Mouse (Mus musculus): Measurements from ENCODE around the gene Fcrl6. TPM values are rescaled to one million over a fixed set of nuclear protein-coding genes. Genes with fewer than 3 reads are reported as not detected.

Fcrl6 gene
- polyA plus RNA-seq, 2 experiments from 2014 or later: not detected

DNA sequence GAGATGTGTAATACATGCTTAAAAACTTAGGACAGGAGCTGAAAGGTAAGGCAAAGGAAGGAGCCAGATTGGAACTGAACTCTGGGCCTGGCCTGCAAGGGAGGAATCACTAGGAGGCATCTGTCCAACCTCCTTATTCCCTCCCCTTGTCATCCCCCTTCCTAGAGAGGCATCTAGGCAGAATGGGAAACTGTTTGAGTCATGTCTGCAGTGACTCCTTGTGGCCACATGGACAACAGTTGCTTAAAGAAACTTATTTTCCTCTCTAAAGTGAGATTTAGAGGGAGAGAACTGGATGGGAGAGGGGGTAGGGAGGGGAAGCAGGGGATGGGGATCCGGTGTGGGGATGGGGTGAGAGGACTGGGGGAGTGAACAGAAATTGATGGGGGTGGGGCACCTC lies 10.4 kb upstream of the Fcrl6 start:
- no peak for ATAC-seq

DNA sequence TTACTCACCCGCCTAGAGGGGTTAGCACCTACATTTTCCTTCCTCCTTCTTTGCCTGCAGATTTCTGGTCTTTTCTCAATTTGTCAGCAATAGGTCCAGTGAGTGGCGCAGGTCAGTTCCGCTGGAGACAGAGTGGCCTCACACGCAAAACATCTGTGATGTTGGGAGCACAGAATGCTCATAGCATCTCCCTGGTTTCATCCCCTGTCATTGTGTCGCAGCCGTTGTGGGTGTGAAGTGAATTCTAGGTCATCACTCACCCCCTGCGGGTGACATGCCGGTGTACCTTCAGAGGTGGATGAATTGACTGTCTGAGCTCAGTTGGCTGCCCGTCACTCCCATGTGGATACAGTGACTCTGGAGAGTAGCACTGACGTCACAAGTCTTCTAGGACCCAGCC lies 9.0 kb upstream of the Fcrl6 start:
- ATAC-seq: no peak

DNA sequence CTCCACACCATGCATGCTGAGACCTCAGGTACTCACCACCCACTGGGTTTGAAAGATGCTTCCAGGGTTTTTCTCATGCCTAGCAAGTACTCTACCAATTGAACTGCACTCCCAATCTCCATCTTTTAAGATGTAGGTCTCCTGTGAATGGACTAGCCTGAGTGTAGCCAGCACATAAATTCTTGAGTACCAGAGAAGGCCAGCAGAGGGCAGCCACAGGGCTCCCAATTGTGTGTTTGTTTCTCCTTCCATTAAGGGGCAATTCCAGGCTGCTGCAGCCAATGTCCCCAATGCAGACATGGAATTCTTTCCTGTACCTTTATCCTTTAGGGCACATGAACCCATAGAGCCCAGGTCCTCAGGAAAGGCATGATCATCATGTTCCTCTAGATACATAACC lies 7.9 kb downstream of the Fcrl6 start:
- ATAC-seq: no peak

GRCm38 (mm10) chr1:172593956-172594355 lies 8.4 kb downstream of the Fcrl6 start:
- no peak for ATAC-seq

DNA sequence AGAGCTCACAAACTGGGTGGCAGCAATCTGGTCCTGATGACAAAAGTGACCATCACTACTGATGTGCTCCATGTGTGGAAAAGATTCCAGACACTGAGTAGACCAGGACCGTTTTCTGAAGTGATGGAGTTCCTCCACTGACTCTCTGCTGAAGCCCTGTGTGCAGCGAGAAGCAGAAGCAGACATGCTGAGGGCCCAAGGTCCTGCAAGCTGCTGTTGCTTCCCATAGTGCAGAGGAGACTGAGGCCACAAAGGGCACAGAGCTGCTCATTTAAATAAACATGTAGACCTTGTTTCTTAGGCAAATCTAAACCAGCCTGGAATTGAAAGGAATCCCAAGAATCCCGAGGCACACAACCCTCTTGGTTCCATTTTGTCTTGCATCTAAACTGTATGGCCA lies 9.0 kb downstream of the Fcrl6 start:
- no peak for ATAC-seq

GRCm38 (mm10) chr1:172590385-172590784 lies 12.0 kb downstream of the Fcrl6 start, which contains the start of gene Slamf8:
Slamf8 (minus strand) TSS chr1:172590568.
- peak; percentile 36 for ATAC-seq

GRCm38 (mm10) chr1:172585612-172586567 lies 16.5 kb downstream of the Fcrl6 start:
- no peak for ATAC-seq

DNA sequence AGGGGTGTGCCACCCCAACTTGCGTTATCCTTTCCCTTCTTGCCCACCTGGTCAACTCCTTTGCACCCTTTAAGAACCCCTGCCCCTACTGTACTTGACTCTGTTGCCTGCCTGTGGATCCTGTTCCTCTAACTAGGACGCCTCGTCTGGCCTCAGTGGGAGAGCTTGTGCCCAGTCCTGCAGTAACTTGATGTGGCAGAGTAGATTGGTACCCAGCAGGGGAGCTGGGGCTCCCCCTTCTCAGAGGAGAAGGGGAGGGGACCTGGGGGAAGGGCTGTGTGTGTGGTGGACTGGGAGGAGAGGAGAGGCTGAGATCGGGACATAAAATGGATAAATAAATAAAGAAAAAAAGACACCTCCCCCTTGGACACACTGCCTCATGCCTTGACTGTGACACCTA lies 17.3 kb downstream of the Fcrl6 start:
- ATAC-seq: no peak

- no peak for ATAC-seq
These were observed 18.1 kb downstream of the Fcrl6 start for GRCm38 (mm10) chr1:172584271-172584670.

- no peak for ATAC-seq
These were observed 19.9 kb downstream of the Fcrl6 start for GRCm38 (mm10) chr1:172582436-172582835.

DNA sequence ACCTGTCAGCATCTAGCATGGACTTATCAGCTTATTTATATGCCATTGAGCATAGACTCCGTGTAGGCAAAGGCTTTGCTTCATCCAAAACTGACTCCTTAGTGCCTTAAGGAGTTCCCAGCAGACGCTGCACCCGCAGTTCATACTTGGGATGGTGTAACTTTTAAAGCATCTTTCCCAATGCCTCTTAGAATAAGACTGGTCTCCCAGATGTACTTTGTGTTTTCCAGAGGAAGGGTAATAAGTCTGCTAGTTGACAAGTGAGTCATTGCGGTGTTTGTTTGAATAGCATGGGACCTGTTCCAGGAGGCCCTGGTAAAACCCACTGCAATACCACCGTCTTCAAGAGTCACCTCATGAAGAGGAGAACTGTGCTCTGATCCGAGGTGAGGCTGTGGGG lies 22.2 kb downstream of the Fcrl6 start:
- ATAC-seq: no peak

- no peak for ATAC-seq
These were observed 34.6 kb downstream of the Fcrl6 start for GRCm38 (mm10) chr1:172567758-172568157.

- no peak for ATAC-seq
These were observed 36.2 kb downstream of the Fcrl6 start for GRCm38 (mm10) chr1:172566131-172566530.

GRCm38 (mm10) chr1:172563465-172563828 lies 38.9 kb downstream of the Fcrl6 start:
- ATAC-seq: no peak

DNA sequence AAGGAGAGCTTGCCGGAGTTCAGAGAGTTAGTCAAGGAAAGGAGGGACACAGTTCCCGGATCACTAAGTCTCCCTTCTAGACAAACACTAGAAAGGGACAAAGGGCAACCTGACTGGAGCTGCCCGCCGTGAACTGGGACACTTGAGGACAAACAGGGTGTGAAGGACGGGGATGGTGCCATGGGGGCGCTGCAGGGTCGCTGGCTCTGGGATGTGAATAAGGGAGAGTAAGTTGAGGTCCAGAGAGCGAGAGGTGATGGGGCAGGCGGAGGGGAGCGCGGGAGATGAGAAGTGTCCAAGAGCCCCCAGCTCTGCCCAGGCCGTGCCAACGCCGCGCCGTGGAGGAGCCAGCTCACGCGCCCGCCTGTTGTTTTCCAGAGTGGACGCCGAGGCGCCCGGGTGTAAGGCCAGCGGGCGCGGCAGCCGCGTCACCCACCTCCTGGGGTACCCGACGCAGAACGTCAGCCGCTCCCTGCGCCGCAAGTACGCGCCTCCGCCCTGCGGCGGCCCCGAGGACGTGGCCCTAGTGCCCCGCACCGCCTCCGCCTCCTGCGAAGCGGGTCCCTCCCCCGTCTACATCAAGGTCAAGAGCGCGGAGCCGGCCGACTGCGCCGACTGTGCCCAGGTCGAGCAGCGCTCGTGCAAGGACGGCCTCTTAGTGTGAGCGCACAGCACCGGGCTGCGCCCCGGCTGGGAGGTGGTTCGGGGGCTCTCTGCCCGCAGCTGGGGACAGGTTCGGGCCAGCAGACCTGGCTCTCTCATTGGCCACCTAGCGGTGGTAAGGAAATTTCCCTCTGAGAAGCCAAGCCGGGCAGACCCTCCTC lies 39.5 kb downstream of the Fcrl6 start:
- peak; percentile 80 for ATAC-seq

GRCm38 (mm10) chr1:172555638-172556037 lies 46.7 kb downstream of the Fcrl6 start, which contains the start of gene Vsig8:
Vsig8 (plus strand) TSS chr1:172555938.
- no peak for ATAC-seq

DNA sequence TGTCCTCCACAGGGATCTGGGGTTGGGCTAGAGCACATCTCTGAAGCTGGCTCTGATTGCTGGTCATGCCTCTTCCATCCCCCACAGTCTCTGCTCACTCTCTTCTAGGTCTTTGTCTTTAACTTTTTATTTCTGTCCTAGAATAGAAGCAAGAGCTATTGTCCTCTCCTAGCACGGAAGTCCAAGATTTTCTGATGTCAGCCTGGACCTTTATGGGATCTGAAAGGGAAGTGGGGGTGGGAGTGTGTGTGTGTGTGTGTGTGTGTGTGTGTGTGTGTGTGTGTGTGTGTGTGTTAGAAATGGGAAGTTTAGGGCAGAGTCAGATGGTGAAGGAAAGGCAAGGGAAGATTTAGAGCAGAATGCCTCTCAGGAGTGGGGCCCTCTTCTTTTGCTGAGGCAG lies 49.7 kb downstream of the Fcrl6 start:
- no peak for ATAC-seq

GRCm38 (mm10) chr1:172551009-172551408 lies 51.3 kb downstream of the Fcrl6 start:
- no peak for ATAC-seq

DNA sequence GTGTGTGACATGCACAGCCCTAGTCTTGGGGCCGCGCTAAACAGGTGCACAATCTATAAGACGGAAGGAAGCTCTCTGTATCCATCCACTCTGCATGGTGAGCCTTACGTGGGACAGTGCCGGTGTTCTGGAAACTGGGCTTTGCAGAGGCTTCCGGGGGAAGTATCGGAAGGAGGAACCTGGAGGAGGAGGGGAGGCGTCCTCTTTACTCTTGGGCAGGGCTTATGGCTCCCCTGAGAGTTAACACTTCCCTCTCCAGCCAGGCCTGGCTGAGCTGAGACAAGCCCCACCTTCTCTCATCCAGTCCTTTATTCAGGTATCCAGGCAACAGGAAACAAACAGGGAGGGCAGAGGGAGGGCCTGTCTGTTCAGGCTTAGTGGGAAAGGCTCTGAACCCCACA lies 51.8 kb downstream of the Fcrl6 start:
- peak; percentile 79 for ATAC-seq

DNA sequence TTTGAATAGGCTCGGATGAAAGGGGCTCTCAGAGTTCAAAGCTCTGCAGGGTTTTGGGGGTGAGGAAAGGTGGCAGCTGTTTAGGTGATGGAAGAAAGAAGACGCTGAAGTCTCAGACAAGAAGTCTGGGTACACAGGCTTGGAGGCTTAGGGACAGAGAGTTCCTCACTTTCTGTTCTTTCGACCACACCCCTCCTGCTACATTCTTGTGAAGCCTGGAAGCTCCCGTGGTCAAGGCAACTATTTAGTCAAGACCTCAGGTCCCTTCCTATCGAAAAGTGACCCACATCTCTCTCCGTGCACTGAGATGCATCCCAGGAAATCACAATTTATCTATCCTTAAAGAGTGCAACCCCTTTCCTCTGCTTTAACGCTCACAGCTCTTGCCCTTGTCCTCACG lies 52.6 kb downstream of the Fcrl6 start:
- ATAC-seq: no peak

DNA sequence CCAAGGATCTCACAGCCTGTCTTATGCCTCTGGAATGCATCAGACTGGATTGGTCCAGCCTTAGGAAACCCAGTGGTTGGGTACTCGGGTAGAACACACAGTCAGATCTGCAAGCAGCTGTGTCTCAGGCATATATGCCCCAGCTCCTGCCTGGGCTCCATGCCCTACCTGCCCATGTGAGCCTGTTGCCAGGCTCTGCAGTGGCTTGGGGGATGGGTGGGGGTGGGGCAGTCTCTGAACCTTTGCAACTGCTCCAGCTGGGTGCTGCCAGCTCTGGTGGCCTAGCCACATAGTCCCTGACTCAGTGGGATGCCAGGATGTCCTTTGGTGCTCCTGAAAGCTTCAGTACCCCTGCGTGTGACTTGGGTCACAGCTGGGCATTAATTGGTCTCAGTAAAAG lies 53.0 kb downstream of the Fcrl6 start:
- no peak for ATAC-seq

- peak; percentile 79 for ATAC-seq
These were observed 53.9 kb downstream of the Fcrl6 start for GRCm38 (mm10) chr1:172548501-172548900.
